Mouse (Mus musculus): ENCODE measurements at regions not wholly inside any gene's neighbourhood (a gene's known extent, or its start where the extent isn't known, plus 50 kb on each side); places are given as distances from the start of the nearest gene placed in this dataset.
A peak's percentile ranks its signal among the peaks of the same experiment; 100 is the strongest.

DNA sequence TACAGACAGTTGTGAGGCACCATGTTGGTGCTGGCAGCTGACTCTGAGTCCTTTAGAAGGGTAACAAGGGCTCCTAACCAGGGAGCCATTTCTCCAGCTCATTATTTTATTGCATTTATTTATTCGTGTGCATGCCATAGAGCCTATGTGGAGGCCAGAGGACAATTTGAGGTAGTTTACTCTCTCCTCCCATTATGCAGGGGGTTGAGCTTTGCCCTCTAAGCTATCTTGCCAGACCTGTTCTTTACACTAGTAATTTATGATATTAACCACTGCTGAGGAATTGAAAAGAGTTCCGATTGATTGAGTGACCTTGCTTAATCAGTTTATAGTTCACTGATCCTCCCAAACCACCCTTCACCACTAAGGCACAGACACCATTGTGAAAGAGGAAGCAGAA, 290.8 kb downstream of the Rnf144a start:
- ATAC-seq: no peak
- Histone ChIP-seq H3K4me1 (ENCODE audit: control insufficient read depth, insufficient read depth, low read depth, low read length) (peaks cover 10% of the 10 kb centered on the region), H3K9me3 (ENCODE audit: control insufficient read depth, low read length) (no peaks in the 10 kb centered on the region), H3K9ac (ENCODE audit: low read depth, low read length) (no peak overlapping the region), H3K27ac (ENCODE audit: low read depth, low read length) (no peak overlapping the region), H3K27me3 (replicated peaks; ENCODE audit: control insufficient read depth, insufficient read depth, low read length) (no peaks in the 10 kb centered on the region), H3K4me2 (ENCODE audit: low read length) (no peak overlapping the region), H3K36me3 (ENCODE audit: control insufficient read depth, insufficient read depth, low read length) (no peaks in the 10 kb centered on the region), H3K4me3 (ENCODE audit: low read length) (no peak overlapping the region)
- 82% methylated on average over 2 of the region's 2 CpGs for WGBS

DNA sequence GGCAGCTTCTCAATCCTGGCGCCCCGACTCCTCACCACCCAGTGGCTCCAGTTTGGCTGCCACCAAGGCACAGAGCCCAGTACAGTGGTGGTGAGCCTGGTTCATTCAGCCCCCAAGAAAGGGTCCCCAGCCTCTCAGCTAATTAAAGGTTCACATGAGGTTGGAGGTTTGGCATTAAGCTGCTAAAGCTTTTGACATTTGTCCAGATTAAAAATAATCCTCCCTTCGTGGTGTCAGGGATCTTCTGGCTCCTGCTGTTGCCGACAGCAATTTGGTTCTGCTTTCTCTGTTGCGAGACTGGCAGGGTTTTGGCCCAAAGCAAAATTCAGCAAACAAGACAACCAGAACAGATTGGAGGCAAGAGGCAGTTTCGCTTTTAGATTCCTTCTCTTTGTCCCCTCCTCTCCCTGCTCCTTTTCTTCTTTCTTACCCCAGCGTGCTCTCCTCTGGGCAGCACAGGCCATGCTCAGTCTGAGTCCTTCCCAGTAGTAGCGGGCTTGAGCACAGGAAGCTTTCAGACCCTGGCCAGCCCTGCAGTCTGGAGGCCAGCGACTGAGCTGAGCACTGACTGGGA, 299.6 kb downstream of the Rnf144a start:
- peak; percentile 79 for ATAC-seq
- Histone ChIP-seq H3K4me3 (ENCODE audit: low read length) (no peak overlapping the region), H3K36me3 (ENCODE audit: control insufficient read depth, insufficient read depth, low read length) (no peaks in the 10 kb centered on the region), H3K4me1 (ENCODE audit: control insufficient read depth, insufficient read depth, low read depth, low read length) (peaks cover 5% of the 10 kb centered on the region; the same call in 1 of the 2 replicates), H3K9ac (ENCODE audit: low read depth, low read length) (no peak overlapping the region), H3K9me3 (ENCODE audit: control insufficient read depth, low read length) (no peaks in the 10 kb centered on the region), H3K4me2 (ENCODE audit: low read length) (no peak overlapping the region), H3K27ac (ENCODE audit: low read depth, low read length) (peak overlapping the region; percentile 7), H3K27me3 (replicated peaks; ENCODE audit: control insufficient read depth, insufficient read depth, low read length) (no peaks in the 10 kb centered on the region)
- WGBS: 38% methylated on average over 9 of the region's 9 CpGs

DNA sequence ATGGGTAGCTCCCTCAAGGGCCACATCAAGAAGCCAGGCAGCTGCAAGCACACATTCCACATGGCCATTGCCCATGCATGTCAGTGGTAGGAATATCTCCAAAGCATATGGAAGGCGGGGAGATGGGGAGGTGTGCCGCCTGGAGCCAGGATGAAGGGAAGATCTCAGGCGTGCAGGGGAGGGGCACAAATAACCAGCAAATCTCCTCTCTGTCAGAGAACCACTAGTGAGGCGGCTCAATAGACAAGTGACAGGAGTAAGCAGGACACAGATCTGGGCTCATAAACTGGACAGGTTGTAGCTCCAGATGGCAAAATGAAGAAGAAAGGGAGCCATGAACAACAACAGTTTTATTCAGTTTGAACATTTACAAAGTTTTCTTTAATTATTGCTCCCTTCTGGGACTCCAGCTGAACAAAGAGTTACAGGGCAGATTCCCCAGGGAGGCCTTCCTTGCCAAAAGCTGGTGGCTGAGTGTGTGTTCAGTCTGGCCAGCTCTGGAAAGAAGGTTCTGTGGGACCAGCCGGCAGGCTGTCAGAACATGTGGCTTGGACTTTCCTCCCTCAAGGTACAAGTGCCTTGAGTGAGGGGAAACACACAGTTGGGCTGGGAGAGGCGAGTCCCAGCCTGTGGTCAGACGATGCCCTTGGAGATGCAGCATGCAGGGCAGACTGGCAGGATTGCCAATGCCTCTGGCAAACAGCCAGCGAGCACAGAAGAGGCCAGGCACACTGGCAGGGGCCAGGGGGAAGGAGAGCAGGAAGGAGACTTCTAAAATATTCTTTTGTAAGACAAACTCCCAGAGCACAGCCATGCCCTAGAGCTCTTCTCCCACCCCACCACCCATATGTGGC, 302.7 kb downstream of the Rnf144a start:
- Histone ChIP-seq H3K9ac (ENCODE audit: low read depth, low read length) (no peak overlapping the region), H3K27ac (ENCODE audit: low read depth, low read length) (peak overlapping the region; percentile 6; the same call in 1 of the 2 replicates), H3K9me3 (ENCODE audit: control insufficient read depth, low read length) (no peaks in the 10 kb centered on the region), H3K4me3 (ENCODE audit: low read length) (no peak overlapping the region), H3K27me3 (replicated peaks; ENCODE audit: control insufficient read depth, insufficient read depth, low read length) (no peaks in the 10 kb centered on the region), H3K4me1 (ENCODE audit: control insufficient read depth, insufficient read depth, low read depth, low read length) (peaks cover 5% of the 10 kb centered on the region; the same call in 1 of the 2 replicates), H3K36me3 (ENCODE audit: control insufficient read depth, insufficient read depth, low read length) (no peaks in the 10 kb centered on the region), H3K4me2 (ENCODE audit: low read length) (no peak overlapping the region)
- ATAC-seq: peak; percentile 91
- whole genome bisulfite sequencing: 51% methylated on average over 8 of the region's 8 CpGs

DNA sequence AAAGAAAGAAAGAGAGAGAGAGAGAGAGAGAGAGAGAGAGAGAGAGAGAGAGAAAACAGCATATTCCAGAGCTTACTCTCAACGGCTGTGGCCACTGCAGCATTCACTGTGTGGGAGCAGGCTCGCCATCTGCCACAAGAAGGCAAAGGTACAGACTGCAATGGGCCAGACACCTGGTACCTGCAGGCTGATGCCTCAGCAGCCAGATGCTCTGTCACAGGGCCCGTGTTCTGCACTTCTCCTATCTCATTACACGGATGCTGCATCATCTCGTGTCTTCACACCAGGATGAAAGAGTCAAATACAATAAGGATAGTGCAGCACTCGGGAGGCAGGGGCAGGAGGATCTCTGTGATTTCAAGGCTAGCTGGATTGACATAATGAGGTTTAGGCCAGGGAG, 305.2 kb downstream of the Rnf144a start:
- H3K9ac ChIP-seq (ENCODE audit: low read depth, low read length): no peak overlapping the region
- WGBS: 81% methylated on average over 6 of the region's 6 CpGs
- H3K36me3 ChIP-seq (ENCODE audit: control insufficient read depth, insufficient read depth, low read length): no peaks in the 10 kb centered on the region
- no peaks in the 10 kb centered on the region for H3K9me3 ChIP-seq (ENCODE audit: control insufficient read depth, low read length)
- H3K4me3 ChIP-seq (ENCODE audit: low read length): no peak overlapping the region
- no peak overlapping the region for H3K4me2 ChIP-seq (ENCODE audit: low read length)
- H3K4me1 ChIP-seq (ENCODE audit: control insufficient read depth, insufficient read depth, low read depth, low read length): peaks cover 5% of the 10 kb centered on the region; the same call in 1 of the 2 replicates
- no peak overlapping the region for H3K27ac ChIP-seq (ENCODE audit: low read depth, low read length)
- H3K27me3 ChIP-seq (replicated peaks; ENCODE audit: control insufficient read depth, insufficient read depth, low read length): no peaks in the 10 kb centered on the region
- ATAC-seq: no peak

DNA sequence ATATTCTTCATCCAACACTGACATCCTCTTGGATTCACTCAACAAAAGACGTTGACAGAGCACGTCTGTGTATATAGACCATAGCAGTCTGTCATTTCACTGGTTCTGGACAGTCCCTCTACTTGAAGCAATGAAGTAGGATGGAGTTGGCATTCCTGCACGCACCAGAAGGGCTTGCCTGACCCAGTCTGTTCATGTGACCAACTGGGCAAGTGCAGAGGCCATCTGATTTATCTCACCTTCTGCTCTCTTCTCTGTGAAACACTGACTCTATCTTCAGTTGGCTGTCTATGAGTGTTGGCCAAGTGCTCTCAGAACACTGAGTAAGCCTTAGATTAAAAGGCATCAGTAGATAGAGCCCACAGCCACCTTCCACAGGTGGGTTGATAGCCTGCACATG, 310.7 kb downstream of the Rnf144a start:
- Histone ChIP-seq H3K27ac (ENCODE audit: low read depth, low read length) (no peak overlapping the region), H3K4me3 (ENCODE audit: low read length) (no peak overlapping the region), H3K36me3 (ENCODE audit: control insufficient read depth, insufficient read depth, low read length) (no peaks in the 10 kb centered on the region), H3K9me3 (ENCODE audit: control insufficient read depth, low read length) (no peaks in the 10 kb centered on the region), H3K27me3 (replicated peaks; ENCODE audit: control insufficient read depth, insufficient read depth, low read length) (no peaks in the 10 kb centered on the region), H3K4me1 (ENCODE audit: control insufficient read depth, insufficient read depth, low read depth, low read length) (no peaks in the 10 kb centered on the region), H3K4me2 (ENCODE audit: low read length) (no peak overlapping the region), H3K9ac (ENCODE audit: low read depth, low read length) (no peak overlapping the region)
- 89% methylated on average over 3 of the region's 3 CpGs for WGBS
- ATAC-seq: no peak

DNA sequence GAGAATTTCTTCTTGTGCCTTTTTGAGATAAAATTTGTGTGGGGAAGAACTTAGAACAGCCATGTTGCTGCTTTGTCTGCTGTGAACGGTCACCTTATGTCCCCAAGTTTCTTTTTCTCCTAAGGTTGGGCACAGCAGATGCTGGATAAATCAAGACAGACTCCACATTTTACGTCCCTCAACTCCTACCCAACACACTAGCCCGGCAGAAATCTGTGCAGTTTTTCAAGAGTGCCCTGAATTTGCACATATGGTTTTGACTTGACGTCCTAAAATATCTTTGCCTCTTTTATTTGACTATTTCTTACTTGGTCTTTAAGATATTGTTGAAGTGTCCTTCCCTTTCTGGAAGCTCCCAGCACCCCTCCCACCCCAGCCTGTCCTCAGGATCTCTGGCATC, 312.7 kb downstream of the Rnf144a start:
- no peaks in the 10 kb centered on the region for H3K9me3 ChIP-seq (ENCODE audit: control insufficient read depth, low read length)
- no peak overlapping the region for H3K4me2 ChIP-seq (ENCODE audit: low read length)
- H3K27me3 ChIP-seq (replicated peaks; ENCODE audit: control insufficient read depth, insufficient read depth, low read length): no peaks in the 10 kb centered on the region
- no peak overlapping the region for H3K4me3 ChIP-seq (ENCODE audit: low read length)
- H3K27ac ChIP-seq (ENCODE audit: low read depth, low read length): no peak overlapping the region
- H3K9ac ChIP-seq (ENCODE audit: low read depth, low read length): no peak overlapping the region
- ATAC-seq: no peak
- no peaks in the 10 kb centered on the region for H3K36me3 ChIP-seq (ENCODE audit: control insufficient read depth, insufficient read depth, low read length)
- 91% methylated on average over 4 of the region's 4 CpGs for WGBS
- H3K4me1 ChIP-seq (ENCODE audit: control insufficient read depth, insufficient read depth, low read depth, low read length): no peaks in the 10 kb centered on the region

DNA sequence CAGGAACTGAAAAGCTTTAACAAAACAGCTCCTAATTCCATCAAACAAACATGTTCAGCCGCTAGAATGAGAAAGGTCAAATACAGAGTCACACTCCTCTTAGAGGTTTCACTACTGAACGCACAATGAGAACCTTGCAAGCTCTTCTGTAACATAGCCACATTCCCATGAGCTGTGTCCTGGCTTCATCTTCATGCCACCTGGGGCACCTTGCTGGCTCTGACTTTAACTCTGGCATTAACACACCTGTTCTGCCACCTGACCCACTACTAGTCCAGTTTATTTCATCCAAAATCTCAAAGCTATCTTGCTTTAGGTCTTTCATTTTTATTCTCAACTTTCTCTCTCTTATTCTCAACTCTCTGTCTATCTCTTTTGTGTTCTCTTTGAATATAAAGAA, 314.9 kb downstream of the Rnf144a start:
- Histone ChIP-seq H3K27me3 (replicated peaks; ENCODE audit: control insufficient read depth, insufficient read depth, low read length) (no peaks in the 10 kb centered on the region), H3K9ac (ENCODE audit: low read depth, low read length) (no peak overlapping the region), H3K27ac (ENCODE audit: low read depth, low read length) (no peak overlapping the region), H3K4me2 (ENCODE audit: low read length) (no peak overlapping the region), H3K9me3 (ENCODE audit: control insufficient read depth, low read length) (no peaks in the 10 kb centered on the region), H3K36me3 (ENCODE audit: control insufficient read depth, insufficient read depth, low read length) (no peaks in the 10 kb centered on the region), H3K4me3 (ENCODE audit: low read length) (no peak overlapping the region), H3K4me1 (ENCODE audit: control insufficient read depth, insufficient read depth, low read depth, low read length) (no peaks in the 10 kb centered on the region)
- 89% methylated on average over 2 of the region's 2 CpGs for WGBS
- ATAC-seq: no peak

DNA sequence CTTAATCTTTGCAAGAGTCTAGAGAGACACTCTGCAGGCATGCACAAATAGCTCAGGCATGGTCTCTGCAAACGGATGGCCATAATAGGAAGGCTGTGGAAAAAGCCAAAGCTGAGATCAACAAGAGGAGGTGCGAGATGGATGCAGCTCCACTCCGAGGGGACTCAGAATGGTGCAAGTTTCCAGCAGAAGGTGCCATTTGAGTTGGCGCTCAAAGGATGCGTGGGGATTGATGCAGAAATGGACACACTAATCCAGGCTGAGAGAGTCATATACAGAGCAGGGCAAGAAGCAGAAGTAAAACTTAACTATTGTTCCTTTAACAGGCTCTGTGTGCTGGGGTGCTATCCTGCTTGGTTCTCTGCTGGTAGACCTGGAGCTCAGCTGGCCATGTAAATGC, 315.9 kb downstream of the Rnf144a start:
- Histone ChIP-seq H3K9me3 (ENCODE audit: control insufficient read depth, low read length) (no peaks in the 10 kb centered on the region), H3K27ac (ENCODE audit: low read depth, low read length) (no peak overlapping the region), H3K9ac (ENCODE audit: low read depth, low read length) (no peak overlapping the region), H3K4me2 (ENCODE audit: low read length) (no peak overlapping the region), H3K4me1 (ENCODE audit: control insufficient read depth, insufficient read depth, low read depth, low read length) (no peaks in the 10 kb centered on the region), H3K27me3 (replicated peaks; ENCODE audit: control insufficient read depth, insufficient read depth, low read length) (no peaks in the 10 kb centered on the region), H3K36me3 (ENCODE audit: control insufficient read depth, insufficient read depth, low read length) (no peaks in the 10 kb centered on the region), H3K4me3 (ENCODE audit: low read length) (no peak overlapping the region)
- ATAC-seq: no peak
- WGBS: 89% methylated on average over 5 of the region's 5 CpGs

DNA sequence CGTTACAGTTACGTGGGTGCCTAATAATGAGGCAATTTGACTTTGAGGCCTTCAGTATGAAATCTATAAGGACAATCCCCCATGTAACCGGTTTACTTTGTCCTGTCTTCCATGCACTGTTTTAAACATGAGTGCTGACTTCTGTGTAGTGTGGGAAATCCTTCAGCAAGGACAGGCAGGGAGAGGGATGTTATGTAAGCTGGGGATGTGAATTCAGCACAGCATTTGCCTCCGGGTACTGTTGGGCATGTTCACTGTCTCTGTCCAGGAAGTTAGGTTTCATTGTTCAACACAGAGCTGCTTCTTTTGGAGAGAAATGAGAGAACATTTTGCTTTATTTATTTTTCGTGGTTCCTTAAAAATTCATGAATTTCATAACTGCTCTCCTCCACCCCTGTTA, 322.7 kb downstream of the Rnf144a start:
- no peaks in the 10 kb centered on the region for H3K36me3 ChIP-seq (ENCODE audit: control insufficient read depth, insufficient read depth, low read length)
- H3K4me1 ChIP-seq (ENCODE audit: control insufficient read depth, insufficient read depth, low read depth, low read length): no peaks in the 10 kb centered on the region
- H3K9ac ChIP-seq (ENCODE audit: low read depth, low read length): no peak overlapping the region
- H3K4me3 ChIP-seq (ENCODE audit: low read length): no peak overlapping the region
- ATAC-seq: no peak
- no peaks in the 10 kb centered on the region for H3K9me3 ChIP-seq (ENCODE audit: control insufficient read depth, low read length)
- no peak overlapping the region for H3K4me2 ChIP-seq (ENCODE audit: low read length)
- WGBS: 69% methylated on average over 5 of the region's 5 CpGs
- no peaks in the 10 kb centered on the region for H3K27me3 ChIP-seq (replicated peaks; ENCODE audit: control insufficient read depth, insufficient read depth, low read length)
- no peak overlapping the region for H3K27ac ChIP-seq (ENCODE audit: low read depth, low read length)
